Mouse (Mus musculus) adrenal gland, postnatal 4 days (tissue): ENCODE data around the gene Ankrd11. TPM values are rescaled to one million over a fixed set of nuclear protein-coding genes. Genes with fewer than 3 reads are reported as not detected.

Source experiments
- DNase-seq, 2 experiments: peaks; one replicate each; pipeline ENCODE4 v3.0.0; 2021 to 2022; ENCODE audit warnings: low spot score in 2 of 2, mixed read lengths in 2 of 2
- total RNA-seq, 2 experiments: library from RNA; stranded (reverse); gene quantifications; 2 replicates each; pipeline ENCODE4 v1.2.3; 2021

Gene Ankrd11
- total RNA-seq, 2 experiments from 2014 or later, result 132 TPM

GRCm38 (mm10) chr8:123014429-123014828 is 27.6 kb downstream of the Ankrd11 start:
- no peak for DNase-seq

- no peak for DNase-seq
Measured at GRCm38 (mm10) chr8:123011321-123011720, 30.8 kb downstream of the Ankrd11 start.

GRCm38 (mm10) chr8:123005805-123006204 is 36.3 kb downstream of the Ankrd11 start:
- no peak for DNase-seq

- no peak for DNase-seq
Measured at GRCm38 (mm10) chr8:123005328-123005727, 36.7 kb downstream of the Ankrd11 start.

- no peak for DNase-seq
Measured at GRCm38 (mm10) chr8:123004033-123004922, 37.8 kb downstream of the Ankrd11 start.

GRCm38 (mm10) chr8:123000311-123000710 is 41.8 kb downstream of the Ankrd11 start:
- no peak for DNase-seq

GRCm38 (mm10) chr8:122997963-122998362 is 44.1 kb downstream of the Ankrd11 start:
- no peak for DNase-seq

GRCm38 (mm10) chr8:122993740-122994139 is 48.3 kb downstream of the Ankrd11 start:
- no peak for DNase-seq

- DNase-seq, result no peak
Measured at GRCm38 (mm10) chr8:122993031-122993430, 49.0 kb downstream of the Ankrd11 start.

GRCm38 (mm10) chr8:122992296-122992695 is 49.8 kb downstream of the Ankrd11 start:
- no peak for DNase-seq

- DNase-seq, result no peak
Measured at GRCm38 (mm10) chr8:122991368-122991767, 50.7 kb downstream of the Ankrd11 start.

- no peak for DNase-seq
Measured at GRCm38 (mm10) chr8:122989976-122990375, 52.1 kb downstream of the Ankrd11 start.

GRCm38 (mm10) chr8:122988955-122989354 is 53.1 kb downstream of the Ankrd11 start:
- no peak for DNase-seq

GRCm38 (mm10) chr8:122987255-122987654 is 54.8 kb downstream of the Ankrd11 start:
- DNase-seq, result no peak

GRCm38 (mm10) chr8:122986501-122987184 is 55.4 kb downstream of the Ankrd11 start:
- no peak for DNase-seq

GRCm38 (mm10) chr8:122984175-122984574 is 57.9 kb downstream of the Ankrd11 start:
- DNase-seq, result no peak

- no peak for DNase-seq
Measured at GRCm38 (mm10) chr8:122983178-122983942, 58.7 kb downstream of the Ankrd11 start.

GRCm38 (mm10) chr8:122981646-122982045 is 60.4 kb downstream of the Ankrd11 start:
- DNase-seq, result no peak

- DNase-seq, result no peak
Measured at GRCm38 (mm10) chr8:122979865-122980509, 62.1 kb downstream of the Ankrd11 start.

GRCm38 (mm10) chr8:122979424-122979823 is 62.7 kb downstream of the Ankrd11 start:
- DNase-seq, result no peak

GRCm38 (mm10) chr8:122976046-122976445 is 66.0 kb downstream of the Ankrd11 start:
- DNase-seq, result no peak
